Mouse (Mus musculus) E14TG2a.4 (cell line): ENCODE measurements around the gene Uggt1.

Source experiments
- H3K27me3 ChIP-seq: 2 replicates; pipeline ENCODE4 v1.6.1; 2014; ENCODE audit warnings: low read length, control low read depth; ENCODE audit not compliant: insufficient read depth
- H3K36me3 ChIP-seq: 2 replicates; pipeline ENCODE4 v1.6.1; 2014; ENCODE audit warnings: low read length, control low read depth; ENCODE audit not compliant: insufficient read depth
- H3K4me1 ChIP-seq: replicated peaks from 2 replicates; pipeline ENCODE4 v1.6.1; 2014; ENCODE audit warnings: low read depth, low read length, control low read depth
- H3K4me3 ChIP-seq: replicated peaks from 2 replicates; pipeline ENCODE4 v1.5.1; 2014; ENCODE audit warnings: mild to moderate bottlenecking, low read length
- H3K9me3 ChIP-seq: 2 replicates; pipeline ENCODE4 v1.6.1; 2014; ENCODE audit warnings: low read length, control low read depth
- CTCF ChIP-seq: conservative IDR thresholded peaks from 2 replicates; pipeline ENCODE4 v1.5.1; 2014; ENCODE audit warnings: low read length
- NANOG ChIP-seq: IDR thresholded peaks from 2 replicates; pipeline ENCODE4 v1.6.1; 2014; ENCODE audit warnings: borderline replicate concordance, low read length, mixed read lengths
- POU5F1 ChIP-seq: IDR thresholded peaks from 2 replicates; pipeline ENCODE4 v1.6.1; 2014; ENCODE audit warnings: low read length, borderline replicate concordance

The Uggt1 gene

DNA sequence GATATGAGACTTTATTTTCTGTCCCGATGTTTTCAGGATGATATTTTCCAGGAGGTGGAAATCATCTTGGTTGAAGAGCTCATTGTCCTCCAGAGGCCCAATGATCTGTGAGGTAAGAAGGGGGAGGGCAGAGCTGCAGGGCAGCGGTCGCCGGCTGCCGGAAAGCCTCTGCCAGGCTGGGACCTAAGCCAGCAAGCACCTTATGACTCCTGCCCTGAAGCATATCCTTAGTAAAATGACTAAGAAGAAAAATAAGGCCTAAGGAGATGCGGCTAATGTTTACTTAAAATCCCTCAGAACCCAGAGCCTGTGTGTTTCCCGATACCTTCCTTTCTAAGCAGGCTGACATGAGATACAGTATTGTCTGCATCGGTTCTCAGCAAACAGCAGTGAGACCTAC lies 71.1 kb downstream of the Uggt1 start:
- Histone ChIP-seq H3K9me3 (no peaks in the 10 kb centered on the region), H3K27me3 (no peaks in the 10 kb centered on the region), H3K4me1 (no peaks in the 10 kb centered on the region)

DNA sequence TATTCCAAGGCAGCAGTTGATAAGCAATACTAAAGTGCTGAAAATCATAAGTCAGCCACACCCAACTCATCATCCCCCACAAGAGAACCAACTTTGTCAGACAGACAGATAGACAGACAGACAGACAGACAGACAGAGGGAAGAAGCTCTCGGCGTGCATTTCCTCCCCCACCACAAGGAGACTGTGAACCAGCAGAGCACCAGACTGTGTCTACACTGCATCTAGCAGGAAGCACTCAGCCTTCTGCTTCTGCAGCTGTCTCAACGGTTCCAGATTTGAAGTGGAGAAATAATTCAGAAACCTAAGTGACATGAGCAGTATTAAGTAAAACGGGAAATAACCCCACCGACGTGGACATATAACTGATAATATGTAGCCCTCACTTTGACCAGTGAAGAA lies 71.6 kb downstream of the Uggt1 start:
- no peak for TF ChIP-seq POU5F1
- no peak for TF ChIP-seq CTCF
- no peak for TF ChIP-seq NANOG
- H3K9me3 ChIP-seq, result no peaks in the 10 kb centered on the region
- no peak overlapping the region for H3K4me3 ChIP-seq
- H3K36me3 ChIP-seq, result peaks cover 93% of the 10 kb centered on the region
- H3K27me3 ChIP-seq, result no peaks in the 10 kb centered on the region
- no peaks in the 10 kb centered on the region for H3K4me1 ChIP-seq

More for the DNA sequence above, 71.1 kb downstream of the Uggt1 start:
- no peak for TF ChIP-seq POU5F1
- TF ChIP-seq NANOG, result no peak
- no peak for TF ChIP-seq CTCF
- Histone ChIP-seq H3K4me3 (no peak overlapping the region), H3K36me3 (peaks cover 93% of the 10 kb centered on the region)

DNA sequence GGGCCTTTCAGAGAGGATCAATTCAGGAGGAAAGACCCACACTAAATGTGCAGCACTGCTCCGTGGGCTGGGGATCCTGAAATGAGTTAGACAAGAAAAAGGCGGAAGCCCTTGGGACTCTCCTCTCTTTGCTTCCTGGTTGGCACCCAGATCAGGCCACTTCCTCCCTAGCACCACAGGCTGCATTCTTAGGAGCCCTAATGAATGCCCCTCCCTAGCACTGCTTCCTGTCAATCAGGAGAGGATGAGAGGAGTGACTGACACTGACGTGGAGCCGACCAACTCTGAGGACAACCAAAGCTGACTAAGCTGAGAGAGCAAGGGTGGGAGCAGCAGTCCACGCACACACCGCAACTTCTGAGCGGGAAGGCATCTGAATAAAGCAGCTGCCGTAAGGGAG lies 81.8 kb downstream of the Uggt1 start:
- TF ChIP-seq NANOG (no peak), POU5F1 (no peak), CTCF (no peak)
- peaks cover 96% of the 10 kb centered on the region for H3K36me3 ChIP-seq
- no peak overlapping the region for H3K4me3 ChIP-seq
- H3K9me3 ChIP-seq, result no peaks in the 10 kb centered on the region
- peaks cover 17% of the 10 kb centered on the region for H3K4me1 ChIP-seq
- H3K27me3 ChIP-seq, result no peaks in the 10 kb centered on the region

GRCm38 (mm10) chr1:36161208-36161607 lies 83.3 kb downstream of the Uggt1 start:
- Histone ChIP-seq H3K36me3 (peaks cover 97% of the 10 kb centered on the region), H3K9me3 (no peaks in the 10 kb centered on the region), H3K4me1 (peaks cover 17% of the 10 kb centered on the region), H3K4me3 (no peak overlapping the region), H3K27me3 (no peaks in the 10 kb centered on the region)
- TF ChIP-seq NANOG, result no peak
- no peak for TF ChIP-seq POU5F1
- no peak for TF ChIP-seq CTCF

DNA sequence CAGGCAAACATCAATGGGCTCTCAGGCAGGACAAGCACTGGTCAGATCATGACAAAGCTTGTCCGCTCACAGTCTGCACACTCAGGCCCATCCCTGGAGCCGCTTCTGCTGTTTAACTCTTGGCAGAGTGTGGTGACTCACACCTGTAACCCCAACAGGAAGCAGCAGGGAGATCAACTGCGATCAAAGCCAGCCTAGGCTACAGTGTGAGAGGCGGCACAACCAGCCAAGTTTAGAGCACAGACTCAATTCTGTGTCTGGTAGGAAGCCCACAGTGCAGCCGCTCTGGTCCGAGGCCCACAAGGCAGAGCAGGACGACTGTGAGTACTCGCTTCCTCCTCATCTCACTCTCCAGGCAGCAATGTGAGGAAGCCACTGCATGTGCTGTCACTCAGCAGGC lies 84.3 kb downstream of the Uggt1 start:
- H3K9me3 ChIP-seq, result no peaks in the 10 kb centered on the region
- H3K4me1 ChIP-seq, result peaks cover 17% of the 10 kb centered on the region
- no peak overlapping the region for H3K4me3 ChIP-seq
- H3K36me3 ChIP-seq, result peaks cover 99% of the 10 kb centered on the region
- no peaks in the 10 kb centered on the region for H3K27me3 ChIP-seq
- no peak for TF ChIP-seq POU5F1
- no peak for TF ChIP-seq CTCF
- TF ChIP-seq NANOG, result no peak

- Histone ChIP-seq H3K9me3 (no peaks in the 10 kb centered on the region), H3K27me3 (no peaks in the 10 kb centered on the region), H3K4me3 (no peak overlapping the region), H3K36me3 (peaks cover 99% of the 10 kb centered on the region), H3K4me1 (no peaks in the 10 kb centered on the region)
- TF ChIP-seq CTCF (peak; percentile 79), POU5F1 (no peak)
Observed at GRCm38 (mm10) chr1:36149411-36149810, 95.1 kb downstream of the Uggt1 start.

- no peak overlapping the region for H3K4me3 ChIP-seq
- no peaks in the 10 kb centered on the region for H3K27me3 ChIP-seq
- no peaks in the 10 kb centered on the region for H3K4me1 ChIP-seq
- H3K36me3 ChIP-seq, result peaks cover 99% of the 10 kb centered on the region
- TF ChIP-seq NANOG (no peak), POU5F1 (no peak), CTCF (no peak)
- no peaks in the 10 kb centered on the region for H3K9me3 ChIP-seq
Observed at GRCm38 (mm10) chr1:36148809-36149208, 95.7 kb downstream of the Uggt1 start.

- Histone ChIP-seq H3K4me3 (no peak overlapping the region), H3K27me3 (no peaks in the 10 kb centered on the region), H3K36me3 (peaks cover 99% of the 10 kb centered on the region), H3K9me3 (no peaks in the 10 kb centered on the region), H3K4me1 (no peaks in the 10 kb centered on the region)
- TF ChIP-seq CTCF (peak; percentile 41), POU5F1 (no peak), NANOG (no peak)
Observed at GRCm38 (mm10) chr1:36145050-36145449, 99.5 kb downstream of the Uggt1 start.

DNA sequence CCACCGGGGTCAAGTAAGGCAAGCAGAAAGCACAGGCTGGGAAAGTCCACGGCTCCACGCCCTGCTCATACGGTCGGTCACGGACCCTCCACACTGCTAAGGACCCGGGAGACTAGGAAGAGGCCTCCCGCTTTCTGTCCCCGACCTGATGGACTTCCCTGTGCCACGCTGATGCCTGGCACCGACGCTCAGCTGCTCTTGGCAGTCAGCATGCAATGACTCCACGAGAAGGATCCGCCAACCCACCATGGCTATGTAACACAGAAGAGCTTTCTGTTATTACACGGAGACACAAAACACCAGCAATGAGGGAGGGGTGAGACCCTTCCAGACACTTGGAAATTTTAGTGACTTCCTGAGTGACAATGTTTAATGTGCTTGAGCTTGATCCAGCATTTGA lies 104.2 kb downstream of the Uggt1 start:
- no peaks in the 10 kb centered on the region for H3K9me3 ChIP-seq
- 0 out of 2 replicates have a peak, but pooled peaks cover 6% of the 10 kb centered on the region for H3K4me1 ChIP-seq
- H3K27me3 ChIP-seq, result no peaks in the 10 kb centered on the region
- peaks cover 53% of the 10 kb centered on the region for H3K36me3 ChIP-seq
- no peak overlapping the region for H3K4me3 ChIP-seq
- TF ChIP-seq CTCF (no peak), NANOG (no peak), POU5F1 (no peak)
